Mouse (Mus musculus) gastrocnemius, postnatal 25 days (tissue): ENCODE results near the gene B9d2. TPM values are rescaled to one million over a fixed set of nuclear protein-coding genes. Genes with fewer than 3 reads are reported as not detected.
A peak's percentile ranks its signal among the peaks of the same experiment; 100 is the strongest.

ENCODE experiments used
- DNase-seq: peaks from one replicate; pipeline ENCODE4 v3.0.0; 2022
- total RNA-seq, 2 experiments: library from RNA; stranded (reverse); gene quantifications; 1 replicate in 1 of 2; 2 replicates in 1 of 2; pipeline ENCODE4 v1.2.3; 2021

The B9d2 gene
- total RNA-seq, 2 experiments from 2014 or later, result 8.4 to 8.8 TPM

DNA sequence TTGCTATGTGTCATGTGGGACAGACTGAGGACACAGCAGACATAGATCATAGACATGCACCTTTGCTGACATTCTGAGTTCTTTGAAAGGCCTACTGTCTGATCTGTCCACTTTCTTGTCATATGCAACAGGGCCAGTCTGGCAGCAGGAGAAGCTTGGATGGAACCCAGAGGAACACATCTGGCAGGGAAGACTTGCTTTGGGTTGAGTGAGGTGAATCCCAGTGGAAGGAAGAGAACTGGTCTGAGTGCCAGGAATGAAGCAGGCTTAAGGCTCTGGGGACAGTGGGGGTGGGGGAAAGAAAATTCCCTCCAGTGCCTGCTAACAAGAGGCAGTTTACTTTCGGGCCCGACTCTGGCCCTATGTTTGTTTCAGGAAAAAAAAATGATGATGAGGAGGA, 49.3 kb downstream of the B9d2 start:
- peak; percentile 75 for DNase-seq

DNA sequence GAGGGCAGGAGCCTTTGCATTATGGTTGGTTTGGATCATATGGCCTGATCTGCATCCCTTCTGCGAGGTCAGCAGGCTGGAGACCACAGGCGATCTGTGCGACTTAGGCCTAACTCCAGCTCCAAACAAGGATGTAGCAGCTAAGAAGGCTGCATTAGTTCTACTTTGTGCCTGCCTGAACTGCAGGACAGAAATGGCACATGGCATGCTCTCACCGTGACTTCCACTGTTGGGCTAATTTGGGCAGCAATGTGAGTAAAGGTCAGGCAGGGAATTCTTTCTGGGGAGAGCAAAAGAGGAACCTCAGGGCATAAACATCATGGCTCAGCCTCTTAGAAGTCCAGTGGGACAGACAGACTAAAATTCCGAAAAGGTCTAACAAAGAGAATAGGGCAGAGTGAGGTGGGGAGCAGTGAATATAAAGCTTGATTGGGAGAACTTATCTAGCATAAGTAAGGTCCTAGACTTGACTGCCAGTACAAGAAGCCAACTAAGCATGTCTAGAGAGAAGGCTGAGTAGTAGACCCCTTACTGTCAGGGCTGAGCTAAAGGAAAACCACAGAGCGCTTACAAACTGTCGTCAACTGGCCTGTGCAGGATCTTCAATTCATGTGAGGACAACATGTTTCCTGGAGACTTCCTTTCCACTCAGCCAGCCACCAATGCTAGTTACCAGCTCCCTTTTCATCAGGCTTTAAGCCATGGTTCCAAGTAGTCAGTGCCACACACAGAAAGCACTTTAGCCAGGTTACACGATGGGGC, 50.9 kb downstream of the B9d2 start:
- DNase-seq, result no peak

DNA sequence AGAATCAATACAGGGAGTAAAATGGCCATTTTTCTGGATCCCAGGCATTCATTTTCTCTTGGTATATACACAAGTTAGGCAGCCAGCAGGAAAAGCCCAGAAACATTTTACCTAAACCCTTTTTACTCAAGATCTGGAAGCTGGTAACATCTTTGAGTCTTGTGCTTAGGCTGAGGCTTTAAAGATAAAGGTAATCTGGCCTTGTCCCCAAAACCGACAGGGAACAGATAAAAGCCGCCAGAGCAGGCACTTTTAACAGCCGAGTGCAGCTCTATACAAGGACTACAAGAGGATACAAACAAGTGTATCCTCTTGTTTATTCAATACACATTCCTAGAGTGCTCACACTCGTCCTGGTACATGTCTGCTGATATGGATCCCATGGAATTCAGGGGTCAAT, 54.4 kb downstream of the B9d2 start:
- no peak for DNase-seq

Other genes starting within 250 kb of the B9d2 start
- gene Ceacam1, start 203.2 kb upstream of the B9d2 start, total RNA-seq, result 1 to 10 TPM; 4.1 to 5.2 TPM
- under 1 TPM; 0.49 to 0.59 TPM for gene Ceacam2, start 140.9 kb upstream of the B9d2 start, total RNA-seq
- not detected for gene Erich4, start 64.9 kb upstream of the B9d2 start, total RNA-seq
- gene Dmac2, start 61.4 kb upstream of the B9d2 start, total RNA-seq, result 10 to 100 TPM; 36.9 to 38.6 TPM
- 1 to 10 TPM in 1 of 2 experiments, under 1 TPM in 1; 0.87 to 1.5 TPM for gene B3gnt8, start 54.1 kb upstream of the B9d2 start, total RNA-seq
- 10 to 100 TPM; 73.7 to 80.6 TPM for gene Bckdha, start 21.8 kb upstream of the B9d2 start, total RNA-seq
- gene Exosc5, start 21.6 kb upstream of the B9d2 start, total RNA-seq, result 10 to 100 TPM; 19.5 to 20.8 TPM
- gene Tmem91, start 5.6 kb upstream of the B9d2 start, total RNA-seq, result not detected
- 1 to 10 TPM; 6.3 to 7.2 TPM for gene Tgfb1, start 6.2 kb downstream of the B9d2 start, total RNA-seq
- 10 to 100 TPM; 33.6 to 36.2 TPM for gene Ccdc97, start 38.3 kb downstream of the B9d2 start, total RNA-seq
- 10 to 100 TPM; 55.3 to 57.2 TPM for gene Hnrnpul1, start 74.0 kb downstream of the B9d2 start, total RNA-seq
- 10 to 100 TPM; 41.1 to 42.4 TPM for gene Axl, start 107.9 kb downstream of the B9d2 start, total RNA-seq
- gene Cyp2s1, start 136.1 kb downstream of the B9d2 start, total RNA-seq, result under 1 TPM; 0.13 to 0.16 TPM
- not detected for gene Cyp2b10, start 216.8 kb downstream of the B9d2 start, total RNA-seq